Mouse (Mus musculus) heart, embryonic 14.5 days (tissue): ENCODE results near the gene Elk3. TPM values are rescaled to one million over a fixed set of nuclear protein-coding genes. Genes with fewer than 3 reads are reported as not detected.

ENCODE experiments used
- ATAC-seq: fragments of 200-750 bp; cut with Nextera tagmentation; 2 replicates; pipeline ENCODE4 v1.8.0; 2017; ENCODE audit warnings: low read depth, moderate TSS enrichment; ENCODE audit not compliant: insufficient number of reproducible peaks, insufficient read depth, low FRiP score
- H3K27ac ChIP-seq, 2 experiments: fragments of 200-500 bp in 1 of 2; fragments of 300-500 bp in 1 of 2; sonication (generic) in 1 of 2; replicated peaks in 1 of 2; 2 replicates each; pipeline ENCODE4 v1.5.1; 2012 to 2014; ENCODE audit warnings: low read depth in 2 of 2, low read length in 2 of 2, control low read depth in 1 of 2, mild to moderate bottlenecking in 1 of 2, mixed read lengths in 1 of 2; ENCODE audit not compliant: control insufficient read depth in 1 of 2, insufficient read depth in 1 of 2
- H3K27me3 ChIP-seq: fragments of 300-500 bp; sonication (generic); 2 replicates; pipeline ENCODE4 v1.6.1; 2014; ENCODE audit warnings: mild to moderate bottlenecking, low read length, control low read depth; ENCODE audit not compliant: control insufficient read depth, insufficient read depth
- H3K36me3 ChIP-seq: fragments of 300-500 bp; sonication (generic); 2 replicates; pipeline ENCODE4 v1.6.1; 2014; ENCODE audit warnings: mild to moderate bottlenecking, control low read depth, low read length, mixed read lengths; ENCODE audit not compliant: control insufficient read depth, insufficient read depth
- H3K4me1 ChIP-seq, 2 experiments: fragments of 200-500 bp in 1 of 2; fragments of 300-500 bp in 1 of 2; sonication (generic) in 1 of 2; 2 replicates each; pipeline ENCODE4 v1.6.1; 2012 to 2014; ENCODE audit warnings: low read length in 2 of 2, control low read depth in 1 of 2, mixed read lengths in 1 of 2; ENCODE audit not compliant: control insufficient read depth in 2 of 2, insufficient read depth in 2 of 2
- H3K4me2 ChIP-seq: fragments of 300-500 bp; sonication (generic); 2 replicates; pipeline ENCODE4 v1.6.1; 2014; ENCODE audit warnings: mild to moderate bottlenecking, low read length
- H3K4me3 ChIP-seq, 2 experiments: fragments of 200-500 bp in 1 of 2; fragments of 300-500 bp in 1 of 2; sonication (generic) in 1 of 2; 2 replicates each; pipeline ENCODE4 v1.5.1; 2012 to 2014; ENCODE audit warnings: low read length in 2 of 2, mild to moderate bottlenecking in 2 of 2, control low read depth in 1 of 2, low read depth in 1 of 2, moderate library complexity in 1 of 2; ENCODE audit not compliant: control insufficient read depth in 1 of 2, insufficient read depth in 1 of 2
- H3K9ac ChIP-seq: fragments of 300-500 bp; sonication (generic); 2 replicates; pipeline ENCODE4 v1.6.1; 2014; ENCODE audit warnings: mild to moderate bottlenecking, low read length
- H3K9me3 ChIP-seq: fragments of 300-500 bp; sonication (generic); 2 replicates; pipeline ENCODE4 v1.6.1; 2016; ENCODE audit warnings: low read length, control low read depth; ENCODE audit not compliant: control insufficient read depth
- WGBS: fragments of 180-500 bp; shearing (Covaris S2); extraction: QIAGEN DNeasy Blood & Tissue Kit; methylation state at CpG from one replicate; pipeline ENCODE4 v1.1.7; 2014; 5-methylcytosine and 5-hydroxymethylcytosine counted together
- polyA plus RNA-seq: library from polyadenylated mRNA; unstranded; fragments of >200 nt; fragmentation: Nextera tagmentation; extraction: Ambion mirVana; gene quantifications from 2 replicates; pipeline ENCODE4 v1.2.1, GENCODE M21; 2014

Elk3 gene
- polyA plus RNA-seq, 1 experiment from 2014 or later, result 46.5 TPM

GRCm38 (mm10) chr10:93261981-93262499 lies 48.9 kb downstream of the Elk3 start:
- Histone ChIP-seq H3K27ac (peak overlapping the region; percentile 86 to 88), H3K9ac (peak overlapping the region; percentile 46; the same call in 1 of the 2 replicates), H3K36me3 (peaks cover 45% of the 10 kb centered on the region), H3K27me3 (no peaks in the 10 kb centered on the region), H3K9me3 (no peaks in the 10 kb centered on the region), H3K4me2 (peak overlapping the region; percentile 61), H3K4me1 (peaks cover 41 to 48% of the 10 kb centered on the region in 2 experiments), H3K4me3 (peak overlapping the region; percentile 3 to 14; a peak in 2 of 4 replicates)
- ATAC-seq, result peak; percentile 57; the same call in 1 of the 2 replicates
- 5% methylated on average over 15 of the region's 15 CpGs for WGBS

GRCm38 (mm10) chr10:93261132-93261980 lies 49.6 kb downstream of the Elk3 start:
- no peaks in the 10 kb centered on the region for H3K27me3 ChIP-seq
- peak overlapping the region; percentile 86 to 88 for H3K27ac ChIP-seq
- H3K9ac ChIP-seq, result peak overlapping the region; percentile 46; the same call in 1 of the 2 replicates
- H3K36me3 ChIP-seq, result peaks cover 41% of the 10 kb centered on the region
- peak; percentile 27; the same call in 1 of the 2 replicates for ATAC-seq
- H3K4me2 ChIP-seq, result peak overlapping the region; percentile 61
- H3K9me3 ChIP-seq, result no peaks in the 10 kb centered on the region
- H3K4me1 ChIP-seq, result peaks cover 44 to 48% of the 10 kb centered on the region in 2 experiments
- 14% methylated on average over 16 of the region's 16 CpGs for WGBS
- H3K4me3 ChIP-seq, result peak overlapping the region; percentile 3 to 14; a peak in 2 of 4 replicates

GRCm38 (mm10) chr10:93259826-93260225 lies 51.1 kb downstream of the Elk3 start:
- Histone ChIP-seq H3K4me1 (peaks cover 45 to 52% of the 10 kb centered on the region in 2 experiments), H3K4me3 (no peak overlapping the region), H3K27me3 (no peaks in the 10 kb centered on the region), H3K27ac (no peak overlapping the region), H3K36me3 (peaks cover 25% of the 10 kb centered on the region), H3K9ac (no peak overlapping the region), H3K9me3 (no peaks in the 10 kb centered on the region), H3K4me2 (no peak overlapping the region)
- no peak for ATAC-seq
- WGBS, result 62% methylated on average over 5 of the region's 5 CpGs

GRCm38 (mm10) chr10:93255294-93255693 lies 55.6 kb downstream of the Elk3 start:
- no peaks in the 10 kb centered on the region for H3K27me3 ChIP-seq
- no peak overlapping the region for H3K4me2 ChIP-seq
- H3K9me3 ChIP-seq, result no peaks in the 10 kb centered on the region
- 49% methylated on average over 13 of the region's 13 CpGs for WGBS
- H3K4me1 ChIP-seq, result peaks cover 18 to 30% of the 10 kb centered on the region in 2 experiments
- H3K9ac ChIP-seq, result peak overlapping the region; percentile 48; the same call in 1 of the 2 replicates
- H3K4me3 ChIP-seq, result no peak overlapping the region
- H3K36me3 ChIP-seq, result peaks cover 44% of the 10 kb centered on the region
- H3K27ac ChIP-seq, result peak overlapping the region; percentile 34 to 67
- ATAC-seq, result no peak

GRCm38 (mm10) chr10:93253156-93253555 lies 57.8 kb downstream of the Elk3 start:
- H3K9me3 ChIP-seq, result no peaks in the 10 kb centered on the region
- no peak overlapping the region for H3K9ac ChIP-seq
- no peak overlapping the region for H3K27ac ChIP-seq
- peaks cover 54% of the 10 kb centered on the region for H3K36me3 ChIP-seq
- WGBS, result 89% methylated on average over 6 of the region's 6 CpGs
- H3K4me2 ChIP-seq, result no peak overlapping the region
- H3K4me3 ChIP-seq, result no peak overlapping the region
- no peaks in the 10 kb centered on the region for H3K27me3 ChIP-seq
- no peak for ATAC-seq
- peaks cover 21 to 34% of the 10 kb centered on the region in 2 experiments for H3K4me1 ChIP-seq

GRCm38 (mm10) chr10:93252661-93253060 lies 58.3 kb downstream of the Elk3 start:
- H3K4me2 ChIP-seq, result no peak overlapping the region
- no peaks in the 10 kb centered on the region for H3K9me3 ChIP-seq
- no peak for ATAC-seq
- peaks cover 59% of the 10 kb centered on the region for H3K36me3 ChIP-seq
- H3K27ac ChIP-seq, result no peak overlapping the region
- no peaks in the 10 kb centered on the region for H3K27me3 ChIP-seq
- WGBS, result 94% methylated on average over 2 of the region's 2 CpGs
- H3K4me1 ChIP-seq, result peaks cover 24 to 39% of the 10 kb centered on the region in 2 experiments
- H3K9ac ChIP-seq, result no peak overlapping the region
- H3K4me3 ChIP-seq, result no peak overlapping the region

- ATAC-seq, result no peak
- H3K4me2 ChIP-seq, result peak overlapping the region; percentile 42
- no peaks in the 10 kb centered on the region for H3K27me3 ChIP-seq
- no peak overlapping the region for H3K4me3 ChIP-seq
- H3K36me3 ChIP-seq, result peaks cover 63% of the 10 kb centered on the region
- 83% methylated on average over 8 of the region's 8 CpGs for WGBS
- H3K27ac ChIP-seq, result peak overlapping the region; percentile 69 to 86
- H3K9me3 ChIP-seq, result no peaks in the 10 kb centered on the region
- H3K4me1 ChIP-seq, result peaks cover 25 to 46% of the 10 kb centered on the region in 2 experiments
- H3K9ac ChIP-seq, result peak overlapping the region; percentile 50
These were observed 59.5 kb downstream of the Elk3 start for GRCm38 (mm10) chr10:93251426-93251825.
